Mouse (Mus musculus) olfactory bulb, adult 2 months (tissue): ENCODE results near the gene Fam83f.

ENCODE experiments used
- CTCF ChIP-seq: fragments of 200-500 bp; IDR thresholded peaks from 2 replicates; pipeline ENCODE4 v1.5.1; 2012; ENCODE audit warnings: low read depth, mild to moderate bottlenecking, low read length, moderate library complexity; ENCODE audit not compliant: insufficient read depth
- POLR2A ChIP-seq: fragments of 200-500 bp; IDR thresholded peaks from 2 replicates; pipeline ENCODE4 v1.6.1; 2012; ENCODE audit warnings: mild to moderate bottlenecking, low read depth, low read length, moderate library complexity; ENCODE audit not compliant: insufficient read depth

- no peak for TF ChIP-seq CTCF
- no peak for TF ChIP-seq POLR2A
Observed at GRCm38 (mm10) chr15:80716631-80717135, 45.0 kb downstream of the Fam83f start.
